Mouse (Mus musculus) brain, embryonic 14.5 days (tissue): ENCODE results near the gene Adamts15. TPM values are rescaled to one million over a fixed set of nuclear protein-coding genes. Genes with fewer than 3 reads are reported as not detected.

Source experiments
- DNase-seq: peaks from one replicate; pipeline ENCODE4 v3.0.0-alpha.2; 2011; ENCODE audit warnings: low read depth
- CTCF ChIP-seq: fragments of 200-500 bp; IDR thresholded peaks from 2 replicates; pipeline ENCODE4 v1.5.1; 2012; ENCODE audit warnings: inconsistent platforms, mild to moderate bottlenecking, moderate library complexity, borderline replicate concordance; ENCODE audit not compliant: insufficient read depth, insufficient read length; ENCODE audit errors: extremely low read depth
- POLR2A ChIP-seq: fragments of 200-500 bp; IDR thresholded peaks from 2 replicates; pipeline ENCODE4 v1.6.1; 2012; ENCODE audit warnings: mild to moderate bottlenecking, inconsistent platforms, borderline replicate concordance; ENCODE audit not compliant: poor library complexity, insufficient read depth, insufficient read length, severe bottlenecking; ENCODE audit errors: extremely low read depth
- polyA plus RNA-seq: library from polyadenylated mRNA; depleted of rRNA; stranded (reverse); fragments of >200 nt; gene quantifications from 2 replicates; pipeline ENCODE4 v1.2.3, GENCODE M21; 2012; rRNA removed

Adamts15 gene
- 3.6 and 6.2 TPM in 2 replicates for polyA plus RNA-seq

GRCm38 (mm10) chr9:30922197-30922894 lies at the start of gene Adamts15:
Adamts15 (minus strand) TSS chr9:30922452.
- TF ChIP-seq CTCF: no peak
- no peak for TF ChIP-seq POLR2A
- peak; percentile 78 for DNase-seq

GRCm38 (mm10) chr9:30971967-30972366 lies 49.7 kb upstream of the Adamts15 start:
- TF ChIP-seq CTCF (no peak), POLR2A (no peak)
- no peak for DNase-seq

- no peak for DNase-seq
- no peak for TF ChIP-seq POLR2A
- TF ChIP-seq CTCF: no peak
Measured at GRCm38 (mm10) chr9:30970001-30970400, 47.7 kb upstream of the Adamts15 start.

- no peak for DNase-seq
- TF ChIP-seq CTCF (no peak), POLR2A (no peak)
Measured at GRCm38 (mm10) chr9:30968130-30968529, 45.9 kb upstream of the Adamts15 start.

GRCm38 (mm10) chr9:30966881-30967280 lies 44.6 kb upstream of the Adamts15 start:
- TF ChIP-seq POLR2A (no peak), CTCF (no peak)
- DNase-seq: no peak

GRCm38 (mm10) chr9:30964685-30965084 lies 42.4 kb upstream of the Adamts15 start:
- DNase-seq: peak; percentile 38

GRCm38 (mm10) chr9:30963780-30964179 lies 41.5 kb upstream of the Adamts15 start:
- no peak for TF ChIP-seq POLR2A
- TF ChIP-seq CTCF: no peak
- DNase-seq: no peak

More at GRCm38 (mm10) chr9:30964685-30965084, 42.4 kb upstream of the Adamts15 start:
- TF ChIP-seq POLR2A (no peak), CTCF (no peak)

- TF ChIP-seq CTCF (no peak), POLR2A (no peak)
- no peak for DNase-seq
Measured at GRCm38 (mm10) chr9:30955246-30955645, 33.0 kb upstream of the Adamts15 start.

- TF ChIP-seq POLR2A (no peak), CTCF (peak; percentile 33; the same call in 1 of the 2 replicates)
- DNase-seq: peak; percentile 23
Measured at GRCm38 (mm10) chr9:30953287-30953686, 31.0 kb upstream of the Adamts15 start.

GRCm38 (mm10) chr9:30951461-30951860 lies 29.2 kb upstream of the Adamts15 start:
- TF ChIP-seq CTCF: no peak
- no peak for TF ChIP-seq POLR2A
- DNase-seq: no peak

GRCm38 (mm10) chr9:30950592-30950991 lies 28.3 kb upstream of the Adamts15 start:
- peak; percentile 51 for DNase-seq
- TF ChIP-seq POLR2A (no peak), CTCF (no peak)

- no peak for TF ChIP-seq POLR2A
- TF ChIP-seq CTCF: no peak
- DNase-seq: peak; percentile 69
Measured at GRCm38 (mm10) chr9:30949971-30950370, 27.7 kb upstream of the Adamts15 start.

GRCm38 (mm10) chr9:30949422-30949821 lies 27.2 kb upstream of the Adamts15 start:
- no peak for TF ChIP-seq CTCF
- no peak for TF ChIP-seq POLR2A
- DNase-seq: no peak

GRCm38 (mm10) chr9:30945276-30945675 lies 23.0 kb upstream of the Adamts15 start:
- no peak for DNase-seq
- TF ChIP-seq CTCF: no peak
- no peak for TF ChIP-seq POLR2A
